Comparison of ENCODE assay signal across 8 mouse cellular contexts in the genomic region with DNA sequence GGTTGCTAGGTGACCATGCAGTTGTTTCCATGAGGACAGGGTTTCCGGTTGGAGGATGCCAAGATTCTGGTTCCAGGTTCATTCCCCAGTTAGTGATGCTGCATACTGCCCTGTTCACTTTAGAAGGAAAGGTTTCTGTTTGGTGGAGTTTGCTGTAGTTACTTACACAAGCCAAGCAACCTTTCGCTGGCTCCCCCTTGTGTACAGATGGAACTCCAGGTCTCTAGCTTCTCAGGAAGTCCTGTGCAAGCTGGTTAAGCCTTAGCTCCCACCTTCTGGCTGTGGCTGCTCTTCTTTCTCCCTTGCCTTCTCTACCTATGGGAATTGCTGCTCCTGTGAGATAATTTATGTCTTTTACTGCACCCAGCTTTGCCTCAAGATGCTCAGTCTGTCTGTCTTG. TPM values are rescaled to one million over a fixed set of nuclear protein-coding genes. Genes with fewer than 3 reads are reported as not detected.
A peak's percentile ranks its signal among the peaks of the same experiment; 100 is the strongest.
DNase-seq lines count a peak whose midpoint lies in the region; ATAC-seq and TF ChIP-seq lines count a peak whose summit lies in the region.

No protein-coding gene starts in this region.

- DNase-seq in frontal cortex, postnatal 10 days (ENCODE audit: low spot score in 2 of 2), result no peak
- DNase-seq in lung, postnatal 14 days, result peak; percentile 11
- DNase-seq in lung, adult 2 months, result no peak
- DNase-seq in adrenal gland, postnatal 25 days, result peak; percentile 13
- DNase-seq in left cerebral cortex, postnatal 25 days (ENCODE audit: low spot score in 2 of 2), result peak; percentile 34 to 39
- DNase-seq in gastrocnemius, adult 8-10 months (ENCODE audit: low spot score in 2 of 2), result no peak
- no peak for DNase-seq in urinary bladder, postnatal 10 days (ENCODE audit: low spot score)

- no peak for TF ChIP-seq CTCF in lung, adult 2 months (IDR thresholded peaks at IDR 0.05; ENCODE audit: insufficient read depth, low read length)

- 70% methylated on average over 2 of the region's 2 CpGs for WGBS in lung, adult 2 months

- peak; percentile 86 for ATAC-seq in frontal cortex, adult (ENCODE audit: low TSS enrichment)

- H3K4me1 ChIP-seq in lung, adult 2 months (ENCODE audit: control insufficient read depth, insufficient read depth, low read length), result no peaks in the 10 kb centered on the region

- no peak for TF ChIP-seq POLR2A in lung, adult 2 months (IDR thresholded peaks at IDR 0.05; ENCODE audit: borderline replicate concordance, extremely low read depth, low read depth, low read length)

- intact Hi-C loops in left cerebral cortex, postnatal 25 days (cut with DNase I), result loop anchor here (1.0 kb wide), 1 partner anchor 12 kb away; no protein-coding TSS in a partner anchor

- no peak overlapping the region for H3K4me3 ChIP-seq in lung, adult 2 months (replicated peaks; ENCODE audit: extremely low read depth, low read depth, low read length)

RNA-seq across cellular contexts. Expression of gene Npas3, which starts 52.5 kb away (rescaled TPM):
- polyA plus RNA-seq in lung, adult 2 months (2012; rRNA removed), result 0.05 and 0.15 TPM in 2 replicates
- total RNA-seq in adrenal gland, postnatal 25 days (2021), result 2.7 and 3.0 TPM in 2 replicates
- 10 to 100 TPM; 19.0 to 25.4 TPM for total RNA-seq in left cerebral cortex, postnatal 25 days (2021)
- total RNA-seq in gastrocnemius, adult 8-10 months (2022), result under 1 TPM in 1 of 4 experiments, not detected in 3; 0.07 TPM

Comparison
In these comparisons a context has a peak if more than half of its experiments do, and no peak if none do; other contexts are left out.
1. DNase-seq: peak in lung, postnatal 14 days (single experiment), adrenal gland, postnatal 25 days (single experiment) and left cerebral cortex, postnatal 25 days (2 of 2); none in frontal cortex, postnatal 10 days (0 of 2), lung, adult 2 months (single experiment), gastrocnemius, adult 8-10 months (0 of 2) and urinary bladder, postnatal 10 days (single experiment).